Mouse (Mus musculus): ENCODE data around the gene Sat2.

Gene Sat2

GRCm38 (mm10) chr11:69632284-69633089 lies 10.7 kb downstream of the Sat2 start, which contains the start of gene Fxr2:
Fxr2 (plus strand) TSS chr11:69632990.
- DNase-seq (ENCODE audit: low spot score in 2 of 2) = peak; percentile 100

- no peak for DNase-seq (ENCODE audit: low spot score in 2 of 2)
These were observed 11.5 kb downstream of the Sat2 start for GRCm38 (mm10) chr11:69633128-69633866.

DNA sequence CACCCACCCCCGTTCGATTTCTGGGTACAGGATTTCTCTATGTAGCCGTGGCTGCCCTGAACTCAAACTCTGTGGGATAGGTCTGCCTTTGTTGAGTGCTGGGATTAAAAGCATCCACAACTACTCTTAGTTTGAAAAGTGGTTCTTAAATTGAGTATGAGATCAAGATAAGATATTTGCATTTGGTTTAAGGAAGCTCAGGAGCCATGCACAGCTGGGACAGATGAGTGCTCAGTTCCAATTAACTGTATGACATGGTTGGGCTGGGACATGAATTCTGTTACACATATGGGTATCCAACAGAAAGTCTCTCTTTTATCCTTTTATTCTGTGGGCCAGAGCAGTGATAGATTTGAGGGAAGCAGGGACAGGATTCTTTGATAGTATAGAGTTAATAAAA lies 13.6 kb downstream of the Sat2 start:
- no peak for DNase-seq (ENCODE audit: low spot score in 2 of 2)

DNA sequence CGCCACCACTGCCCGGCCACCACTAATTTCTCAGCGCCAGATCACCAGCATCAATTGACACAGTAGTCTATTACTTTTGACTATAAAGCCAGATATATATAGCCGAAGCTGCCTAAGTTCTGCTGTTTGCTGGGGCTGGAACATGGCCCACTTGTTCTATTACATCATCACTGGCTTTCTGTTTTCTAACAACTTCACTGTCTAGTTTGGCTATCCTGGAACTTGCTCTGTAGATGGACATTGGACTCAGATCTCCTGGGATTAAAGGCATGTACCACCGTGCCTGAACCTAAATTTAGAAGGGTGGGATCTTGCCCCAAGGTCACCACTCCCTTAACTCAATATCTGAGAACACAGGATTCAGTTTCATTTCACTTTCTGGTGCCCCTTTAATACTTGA lies 24.0 kb downstream of the Sat2 start:
- no peak for DNase-seq (ENCODE audit: low spot score in 2 of 2)

DNA sequence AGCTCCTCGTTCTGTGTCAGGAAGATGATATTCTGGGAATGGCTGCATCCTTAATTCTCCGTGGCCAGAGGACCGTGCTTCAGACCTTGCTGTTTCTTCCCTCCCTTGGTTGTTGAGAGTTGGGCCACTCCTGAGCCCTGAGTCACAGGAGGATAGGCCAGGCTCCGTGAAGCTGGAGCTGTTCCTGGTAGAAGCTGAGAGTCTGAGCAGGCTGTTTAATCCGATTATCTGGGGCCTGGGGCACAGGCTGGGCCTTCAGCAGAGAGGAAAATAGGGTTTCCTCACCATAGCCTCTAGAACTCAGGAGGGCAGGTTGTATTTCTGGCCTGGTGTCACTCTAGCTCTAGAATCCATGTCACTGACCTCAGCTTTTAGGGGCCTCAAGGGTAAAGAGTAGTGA lies 31.6 kb downstream of the Sat2 start:
- DNase-seq (ENCODE audit: low spot score in 2 of 2) = no peak

GRCm38 (mm10) chr11:69654760-69655159 lies 32.9 kb downstream of the Sat2 start:
- no peak for DNase-seq (ENCODE audit: low spot score in 2 of 2)

- peak; percentile 70 to 85 for DNase-seq (ENCODE audit: low spot score in 2 of 2)
These were observed 33.6 kb downstream of the Sat2 start, which contains the start of gene Sox15 for GRCm38 (mm10) chr11:69655264-69656064. Sox15 (plus strand) TSS chr11:69655314.

DNA sequence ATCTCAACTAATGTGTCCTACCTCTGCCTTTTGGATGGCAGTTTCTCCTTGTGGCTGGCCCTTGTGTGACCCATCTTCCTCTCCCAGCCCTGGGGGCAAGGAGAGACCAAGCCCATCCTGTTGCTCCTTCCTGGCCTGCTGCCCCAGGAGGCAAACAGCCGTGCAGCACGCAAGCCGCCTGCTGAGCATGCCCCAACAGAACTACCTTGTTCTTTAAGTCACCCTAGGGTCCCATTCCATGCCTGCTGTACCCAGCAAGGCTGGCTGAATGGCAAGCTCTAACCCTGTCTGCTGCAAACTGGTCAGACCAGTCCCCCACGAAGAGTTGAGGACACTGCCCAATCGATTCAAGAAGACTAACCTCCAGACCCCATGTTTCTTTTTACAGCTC lies 34.2 kb downstream of the Sat2 start:
- no peak for DNase-seq (ENCODE audit: low spot score in 2 of 2)

GRCm38 (mm10) chr11:69656617-69657461 lies 35.0 kb downstream of the Sat2 start:
- DNase-seq (ENCODE audit: low spot score in 2 of 2) = peak in 1 of 2 experiments; percentile 68

GRCm38 (mm10) chr11:69657462-69657881 lies 35.6 kb downstream of the Sat2 start:
- no peak for DNase-seq (ENCODE audit: low spot score in 2 of 2)

- DNase-seq (ENCODE audit: low spot score in 2 of 2) = no peak
These were observed 39.5 kb downstream of the Sat2 start for GRCm38 (mm10) chr11:69661221-69661881.

- peak; percentile 92 to 93 for DNase-seq (ENCODE audit: low spot score in 2 of 2)
These were observed 40.6 kb downstream of the Sat2 start, which contains the start of gene Mpdu1 for GRCm38 (mm10) chr11:69662213-69662966. Mpdu1 (minus strand) TSS chr11:69662642.

DNA sequence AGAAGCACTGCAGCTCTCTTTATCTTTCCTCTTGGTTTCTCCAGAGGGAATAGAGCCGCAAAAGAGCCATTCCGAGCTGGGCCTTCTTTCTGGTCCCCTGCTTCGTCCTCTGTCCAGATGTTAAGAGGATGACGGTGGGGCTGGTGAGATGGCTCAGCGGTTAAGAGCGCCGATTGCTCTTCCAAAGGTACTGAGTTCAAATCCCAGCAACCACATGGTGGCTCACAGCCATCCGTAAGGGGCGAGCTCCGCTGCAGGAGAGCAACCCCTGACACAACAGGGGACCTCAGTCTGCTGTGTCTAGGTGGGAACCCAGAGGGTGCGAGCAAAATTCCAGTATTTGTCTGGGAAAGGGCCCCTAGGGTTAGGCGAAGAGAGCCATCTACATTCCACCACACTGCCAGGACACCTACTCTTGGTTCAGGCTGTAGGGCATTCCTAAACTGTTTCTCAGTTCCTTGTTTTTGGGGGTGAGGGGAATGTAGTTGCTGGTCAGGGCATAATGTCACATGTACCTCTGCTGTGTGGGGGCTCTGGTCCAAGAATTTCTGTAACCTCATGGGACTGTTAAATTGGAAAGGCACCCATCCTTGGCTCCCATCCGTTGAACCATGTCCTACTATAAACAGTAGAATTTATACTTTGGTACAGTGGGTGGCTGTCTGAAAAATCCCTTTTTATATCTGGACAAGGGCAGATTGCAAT lies 41.3 kb downstream of the Sat2 start:
- no peak for DNase-seq (ENCODE audit: low spot score in 2 of 2)

DNA sequence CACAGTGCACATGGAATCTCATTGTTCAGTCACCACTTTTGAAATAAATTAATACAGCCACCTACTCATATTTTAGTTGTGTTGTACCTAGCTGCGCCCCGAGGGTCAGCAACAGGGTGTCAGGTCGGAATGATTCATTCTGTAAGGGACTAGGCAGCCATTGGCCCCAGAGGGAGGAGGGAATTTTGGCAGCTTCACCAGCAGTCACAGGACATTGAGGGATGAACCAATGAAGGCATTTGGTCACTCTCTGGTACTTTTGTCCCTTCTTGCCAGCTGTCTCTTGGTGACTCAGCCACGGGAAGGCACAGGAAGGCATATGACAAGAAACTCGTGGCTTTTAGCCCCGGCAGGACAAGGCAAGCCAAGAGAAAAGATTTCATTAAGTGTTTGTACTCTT lies 42.0 kb downstream of the Sat2 start:
- no peak for DNase-seq (ENCODE audit: low spot score in 2 of 2)

- no peak for DNase-seq (ENCODE audit: low spot score in 2 of 2)
These were observed 43.0 kb downstream of the Sat2 start for GRCm38 (mm10) chr11:69664841-69665240.

- no peak for DNase-seq (ENCODE audit: low spot score in 2 of 2)
These were observed 43.7 kb downstream of the Sat2 start for GRCm38 (mm10) chr11:69665457-69665960.

GRCm38 (mm10) chr11:69665961-69666664 lies 44.3 kb downstream of the Sat2 start, which contains the start of gene Cd68:
Cd68 (minus strand) TSS chr11:69666153.
- DNase-seq (ENCODE audit: low spot score in 2 of 2) = peak; percentile 80 to 85

DNA sequence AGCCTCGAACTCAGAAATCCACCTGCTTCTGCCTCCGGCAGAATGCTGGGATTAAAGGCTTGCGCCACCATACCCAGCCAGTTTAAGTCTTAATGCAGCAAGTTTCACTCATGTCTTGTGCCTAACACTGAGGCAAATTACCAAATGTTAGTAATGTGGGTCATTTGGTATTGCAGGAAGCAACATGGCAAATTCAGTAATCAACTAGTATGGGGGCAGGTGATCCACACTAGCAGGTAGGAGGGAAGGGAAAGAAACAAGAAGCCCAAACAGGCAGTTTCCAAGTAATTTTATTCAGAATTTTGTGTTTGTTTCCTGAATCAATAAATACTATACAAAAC lies 44.8 kb downstream of the Sat2 start:
- DNase-seq (ENCODE audit: low spot score in 2 of 2) = no peak

Data from right cerebral cortex, adult 2 months (tissue).